Mouse (Mus musculus): ENCODE results near the gene Tbca.

DNA sequence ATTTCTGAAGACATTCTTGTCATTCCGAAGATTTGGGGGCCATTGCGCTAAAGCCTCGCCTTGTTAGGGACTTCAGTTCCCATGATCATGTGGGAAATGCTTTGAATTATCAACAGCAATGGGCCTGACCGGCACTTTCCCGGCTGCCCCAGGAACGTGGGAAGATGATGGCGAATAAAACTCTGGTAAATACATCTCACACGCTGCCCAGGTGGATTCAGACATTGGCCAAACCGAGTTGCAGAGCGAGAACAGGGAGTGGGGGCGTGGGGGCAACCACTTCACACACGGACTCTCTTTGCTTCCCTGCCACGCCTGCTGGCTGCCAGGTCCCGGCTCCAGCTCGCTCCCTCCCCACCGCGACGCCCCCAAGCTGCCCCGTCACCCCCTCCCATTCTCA is 83.7 kb downstream of the Tbca start:
- TF ChIP-seq CTCF (IDR thresholded peaks at IDR 0.05; ENCODE audit: control insufficient read depth, insufficient read depth, insufficient read length) (no peak), FOSL1 (IDR thresholded peaks at IDR 0.05; ENCODE audit: insufficient read depth, low read length, poor library complexity, severe bottlenecking) (no peak), USF1 (IDR thresholded peaks at IDR 0.05; ENCODE audit: low read depth) (no peak), MAX (IDR thresholded peaks at IDR 0.05) (no peak)

Measured in C2C12 (cell line).